Mouse (Mus musculus): ENCODE measurements around the gene Cwh43. TPM values are rescaled to one million over a fixed set of nuclear protein-coding genes. Genes with fewer than 3 reads are reported as not detected.

Cwh43 gene
- polyA plus RNA-seq (2014; fragmentation: Illumina TruSeq; extraction: RNeasy Lipid Tissue Mini Kit (QIAGEN cat#74804); ENCODE audit: low read depth, low replicate concordance), result not detected

DNA sequence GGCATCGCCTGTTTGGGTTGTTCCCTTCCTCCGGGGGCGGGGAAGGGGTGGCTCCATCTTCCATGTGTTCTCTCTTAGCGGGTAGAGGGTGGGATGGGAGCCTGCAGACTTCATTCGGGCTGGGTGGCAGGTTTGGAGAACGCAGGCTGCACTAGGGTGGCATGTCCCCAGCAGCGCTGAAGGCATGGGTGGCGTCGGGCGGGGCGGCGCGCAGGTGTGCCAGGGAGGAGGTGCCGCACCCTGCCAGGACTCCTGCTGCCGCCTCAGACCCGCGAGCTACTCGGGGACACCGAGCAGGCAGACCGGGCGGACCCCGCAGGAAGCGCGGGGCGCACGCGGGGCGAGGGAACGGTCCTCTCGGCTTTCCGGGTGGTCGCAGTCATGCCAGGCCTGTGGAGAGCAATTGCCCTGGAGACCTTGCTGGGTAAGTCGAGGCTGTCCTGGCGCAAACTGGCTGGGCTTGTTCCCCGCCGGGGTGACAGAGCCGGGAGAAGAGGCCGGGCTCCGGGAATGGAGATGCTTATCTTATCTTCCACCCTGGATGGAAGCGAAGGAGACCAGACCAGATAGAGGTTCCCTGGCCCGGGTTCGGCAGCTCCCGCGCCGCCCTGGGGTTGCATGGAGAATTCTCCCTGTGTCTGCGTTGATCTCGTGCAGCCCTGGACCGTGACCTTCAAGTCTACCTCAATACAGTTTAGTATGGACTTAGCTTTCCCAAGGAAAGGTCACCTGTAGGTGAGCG lies at the start of gene Cwh43:
Cwh43 (plus strand) TSS at position 95 of the 742 bp plus-strand sequence.

GRCm38 (mm10) chr5:73480700-73481099 lies 74.8 kb downstream of the Cwh43 start, which contains the start of gene Dcun1d4:
Gene Dcun1d4 (plus strand): TSS chr5:73481000.

Other genes with a start within 250 kb of the Cwh43 start
- gene Fryl, start 149.5 kb upstream of the Cwh43 start, polyA plus RNA-seq (2014; fragmentation: Illumina TruSeq; extraction: RNeasy Lipid Tissue Mini Kit (QIAGEN cat#74804); ENCODE audit: low read depth, low replicate concordance), result 12.1 TPM
- 329 TPM for gene Ociad1, start 113.3 kb upstream of the Cwh43 start, polyA plus RNA-seq (2014; fragmentation: Illumina TruSeq; extraction: RNeasy Lipid Tissue Mini Kit (QIAGEN cat#74804); ENCODE audit: low read depth, low replicate concordance)
- 12.1 TPM for gene Ociad2, start 65.0 kb upstream of the Cwh43 start, polyA plus RNA-seq (2014; fragmentation: Illumina TruSeq; extraction: RNeasy Lipid Tissue Mini Kit (QIAGEN cat#74804); ENCODE audit: low read depth, low replicate concordance)
- gene Dcun1d4, start 74.9 kb downstream of the Cwh43 start, polyA plus RNA-seq (2014; fragmentation: Illumina TruSeq; extraction: RNeasy Lipid Tissue Mini Kit (QIAGEN cat#74804); ENCODE audit: low read depth, low replicate concordance), result 43.3 TPM
- gene Lrrc66, start 226.5 kb downstream of the Cwh43 start, polyA plus RNA-seq (2014; fragmentation: Illumina TruSeq; extraction: RNeasy Lipid Tissue Mini Kit (QIAGEN cat#74804); ENCODE audit: low read depth, low replicate concordance), result not detected
- 1.9 TPM for gene Sgcb, start 241.7 kb downstream of the Cwh43 start, polyA plus RNA-seq (2014; fragmentation: Illumina TruSeq; extraction: RNeasy Lipid Tissue Mini Kit (QIAGEN cat#74804); ENCODE audit: low read depth, low replicate concordance)
- 0.19 TPM for gene Spata18, start 245.3 kb downstream of the Cwh43 start, polyA plus RNA-seq (2014; fragmentation: Illumina TruSeq; extraction: RNeasy Lipid Tissue Mini Kit (QIAGEN cat#74804); ENCODE audit: low read depth, low replicate concordance)

Data from liver, adult 10 weeks (tissue).